Mouse (Mus musculus) intestine, postnatal 0 days (tissue): ENCODE results near the gene Cfap77. TPM values are rescaled to one million over a fixed set of nuclear protein-coding genes. Genes with fewer than 3 reads are reported as not detected.

Source experiments
- ATAC-seq: fragments of 200-750 bp; cut with Nextera tagmentation; 2 replicates; pipeline ENCODE4 v1.8.0; 2017; ENCODE audit warnings: mild to moderate bottlenecking, moderate TSS enrichment, moderate library complexity
- H3K27ac ChIP-seq: fragments of 300-500 bp; sonication (generic); 2 replicates; pipeline ENCODE4 v1.5.1; 2014; ENCODE audit warnings: mild to moderate bottlenecking, low read depth, low read length, moderate library complexity
- H3K27me3 ChIP-seq: fragments of 300-500 bp; sonication (generic); replicated peaks from 2 replicates; pipeline ENCODE4 v1.6.1; 2014; ENCODE audit warnings: low read length, mixed read lengths; ENCODE audit not compliant: control insufficient read depth, insufficient read depth
- H3K36me3 ChIP-seq: fragments of 300-500 bp; sonication (generic); 2 replicates; pipeline ENCODE4 v1.6.1; 2014; ENCODE audit warnings: mild to moderate bottlenecking, moderate library complexity; ENCODE audit not compliant: control insufficient read depth, insufficient read depth
- H3K4me1 ChIP-seq: fragments of 300-500 bp; sonication (generic); replicated peaks from 2 replicates; pipeline ENCODE4 v1.6.1; 2014; ENCODE audit warnings: antibody characterized with exemption, low read length, mixed read lengths; ENCODE audit not compliant: control insufficient read depth, insufficient read depth
- H3K4me2 ChIP-seq: fragments of 300-500 bp; sonication (generic); replicated peaks from 2 replicates; pipeline ENCODE4 v1.6.1; 2014; ENCODE audit warnings: low read depth, mild to moderate bottlenecking, moderate library complexity
- H3K4me3 ChIP-seq: fragments of 300-500 bp; sonication (generic); 2 replicates; pipeline ENCODE4 v1.5.1; 2014; ENCODE audit warnings: low read depth, low read length
- H3K9ac ChIP-seq: fragments of 300-500 bp; sonication (generic); 2 replicates; pipeline ENCODE4 v1.6.1; 2014; ENCODE audit warnings: mild to moderate bottlenecking, low read depth, low read length
- H3K9me3 ChIP-seq: fragments of 300-500 bp; sonication (generic); 2 replicates; pipeline ENCODE4 v1.6.1; 2016; ENCODE audit warnings: mixed run types; ENCODE audit not compliant: control insufficient read depth
- CTCF ChIP-seq: sonication (generic); IDR thresholded peaks from 2 replicates; pipeline ENCODE4 v1.5.1; 2016; ENCODE audit warnings: low read depth, mild to moderate bottlenecking, control low read depth, antibody characterized with exemption, moderate library complexity
- WGBS: fragments of 180-500 bp; shearing (Covaris S2); extraction: QIAGEN DNeasy Blood & Tissue Kit; methylation state at CpG from one replicate; pipeline ENCODE4 v1.1.7; 2014; 5-methylcytosine and 5-hydroxymethylcytosine counted together
- polyA plus RNA-seq: library from polyadenylated mRNA; unstranded; fragments of >200 nt; fragmentation: Nextera tagmentation; extraction: Ambion mirVana; gene quantifications from 2 replicates; pipeline ENCODE4 v1.2.1, GENCODE M21; 2015

Cfap77 gene
- polyA plus RNA-seq, 1 experiment from 2014 or later, result 0.08 TPM

GRCm38 (mm10) chr2:28945388-28945787 lies 109.5 kb downstream of the Cfap77 start:
- no peak overlapping the region for H3K27ac ChIP-seq
- no peaks in the 10 kb centered on the region for H3K36me3 ChIP-seq
- no peak overlapping the region for H3K4me3 ChIP-seq
- WGBS, result 70% methylated on average over 6 of the region's 6 CpGs
- no peak overlapping the region for H3K4me2 ChIP-seq
- no peak for TF ChIP-seq CTCF
- H3K27me3 ChIP-seq, result no peaks in the 10 kb centered on the region
- H3K9me3 ChIP-seq, result no peaks in the 10 kb centered on the region
- ATAC-seq, result no peak
- no peaks in the 10 kb centered on the region for H3K4me1 ChIP-seq
- H3K9ac ChIP-seq, result no peak overlapping the region

GRCm38 (mm10) chr2:28943666-28944516 lies 111.0 kb downstream of the Cfap77 start:
- no peak overlapping the region for H3K4me3 ChIP-seq
- H3K9me3 ChIP-seq, result no peaks in the 10 kb centered on the region
- no peak for ATAC-seq
- H3K27me3 ChIP-seq, result no peaks in the 10 kb centered on the region
- no peaks in the 10 kb centered on the region for H3K36me3 ChIP-seq
- no peak overlapping the region for H3K4me2 ChIP-seq
- H3K27ac ChIP-seq, result no peak overlapping the region
- TF ChIP-seq CTCF, result no peak
- H3K4me1 ChIP-seq, result no peaks in the 10 kb centered on the region
- no peak overlapping the region for H3K9ac ChIP-seq
- 57% methylated on average over 29 of the region's 30 CpGs for WGBS

GRCm38 (mm10) chr2:28938997-28939396 lies 115.9 kb downstream of the Cfap77 start:
- WGBS, result 80% methylated on average over 7 of the region's 7 CpGs
- TF ChIP-seq CTCF, result no peak
- H3K4me1 ChIP-seq, result no peaks in the 10 kb centered on the region

GRCm38 (mm10) chr2:28930571-28930970 lies 124.3 kb downstream of the Cfap77 start:
- TF ChIP-seq CTCF, result peak; percentile 32; the same call in 1 of the 2 replicates
- 91% methylated on average over 3 of the region's 3 CpGs for WGBS
- Histone ChIP-seq H3K4me3 (no peak overlapping the region), H3K27ac (no peak overlapping the region), H3K9me3 (no peaks in the 10 kb centered on the region), H3K4me1 (no peaks in the 10 kb centered on the region), H3K36me3 (no peaks in the 10 kb centered on the region), H3K4me2 (no peak overlapping the region), H3K9ac (no peak overlapping the region), H3K27me3 (no peaks in the 10 kb centered on the region)
- ATAC-seq, result no peak

More at GRCm38 (mm10) chr2:28938997-28939396, 115.9 kb downstream of the Cfap77 start:
- no peaks in the 10 kb centered on the region for H3K36me3 ChIP-seq
- H3K9ac ChIP-seq, result no peak overlapping the region
- ATAC-seq, result no peak
- H3K4me2 ChIP-seq, result no peak overlapping the region
- no peaks in the 10 kb centered on the region for H3K27me3 ChIP-seq
- no peak overlapping the region for H3K27ac ChIP-seq
- no peak overlapping the region for H3K4me3 ChIP-seq
- no peaks in the 10 kb centered on the region for H3K9me3 ChIP-seq

GRCm38 (mm10) chr2:28923912-28924311 lies 131.0 kb downstream of the Cfap77 start:
- 0% methylated on average over 4 of the region's 4 CpGs for WGBS
- Histone ChIP-seq H3K4me2 (no peak overlapping the region), H3K4me3 (no peak overlapping the region), H3K9ac (no peak overlapping the region), H3K27ac (no peak overlapping the region), H3K36me3 (no peaks in the 10 kb centered on the region), H3K9me3 (no peaks in the 10 kb centered on the region), H3K4me1 (no peaks in the 10 kb centered on the region), H3K27me3 (peaks cover 25% of the 10 kb centered on the region)
- 0 out of 2 replicates have a peak, but pooled peaks have one; percentile 16 for ATAC-seq
- peak; percentile 93 for TF ChIP-seq CTCF

GRCm38 (mm10) chr2:28919001-28919400 lies 135.9 kb downstream of the Cfap77 start:
- no peak for TF ChIP-seq CTCF
- Histone ChIP-seq H3K27me3 (peaks cover 71% of the 10 kb centered on the region), H3K27ac (no peak overlapping the region), H3K4me2 (no peak overlapping the region), H3K9me3 (no peaks in the 10 kb centered on the region), H3K9ac (no peak overlapping the region), H3K36me3 (no peaks in the 10 kb centered on the region), H3K4me3 (no peak overlapping the region), H3K4me1 (no peaks in the 10 kb centered on the region)
- ATAC-seq, result no peak
- 1% methylated on average over 4 of the region's 4 CpGs for WGBS
